Mouse (Mus musculus): ENCODE results near the gene Phf2.

Gene Phf2

DNA sequence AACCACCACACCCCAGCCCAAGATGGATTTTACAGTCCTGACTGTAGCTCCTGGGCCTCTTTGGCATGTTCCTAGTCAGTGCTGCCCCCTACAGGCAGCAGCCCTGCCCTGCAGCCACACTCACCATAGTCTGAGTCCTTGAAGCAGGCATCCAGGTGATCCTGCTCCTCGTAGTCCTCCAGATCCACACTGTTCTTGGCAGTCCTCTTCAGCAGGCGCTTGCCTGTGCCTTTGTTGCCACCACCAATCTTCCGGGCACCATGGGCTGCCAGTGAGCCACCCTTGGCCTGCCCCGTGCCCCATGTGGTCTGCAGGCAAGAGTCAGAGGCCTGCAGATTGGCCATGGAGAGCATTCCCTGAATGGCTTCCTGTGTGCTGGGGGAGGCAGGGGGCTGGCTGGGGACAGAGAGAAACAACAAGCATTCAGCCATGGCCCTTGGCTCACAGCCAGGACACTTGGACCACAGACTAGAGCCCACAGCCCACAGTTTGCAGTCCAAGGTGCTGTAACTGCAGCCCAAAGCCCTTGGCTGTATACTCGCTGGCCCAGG, 63.4 kb downstream of the Phf2 start:
- DNase-seq (ENCODE audit: low read depth, low spot score) = no peak

- DNase-seq (ENCODE audit: low read depth, low spot score) = no peak
Observed at GRCm38 (mm10) chr13:48802181-48802580, 68.7 kb downstream of the Phf2 start.

- DNase-seq (ENCODE audit: low read depth, low spot score) = no peak
Observed at GRCm38 (mm10) chr13:48800850-48801546, 69.9 kb downstream of the Phf2 start.

DNA sequence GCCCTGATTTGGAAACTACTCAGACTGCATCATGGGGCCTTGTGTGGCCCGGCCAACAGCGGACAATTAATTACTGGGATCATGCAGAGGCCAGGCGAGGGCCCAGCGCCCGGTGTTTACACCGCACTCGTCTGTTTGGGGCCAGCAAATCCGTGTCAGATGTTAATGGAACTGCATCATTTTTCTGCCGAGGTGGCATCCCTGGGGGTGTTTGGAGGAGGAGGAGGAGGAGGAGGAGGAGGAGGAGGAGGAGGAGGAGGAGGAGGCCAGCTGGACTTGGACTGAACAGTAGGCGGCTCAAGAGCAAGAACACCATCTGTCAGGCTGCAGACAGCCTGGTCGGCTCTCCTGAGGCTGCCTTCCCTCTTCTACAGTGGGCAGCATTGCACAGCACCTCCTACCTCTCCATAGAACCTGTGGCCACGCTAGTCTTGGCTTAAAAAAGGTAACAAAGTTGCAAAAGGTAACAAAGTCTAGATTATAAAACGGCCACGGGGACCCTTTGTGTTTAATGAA, 72.6 kb downstream of the Phf2 start:
- no peak for DNase-seq (ENCODE audit: low read depth, low spot score)

DNA sequence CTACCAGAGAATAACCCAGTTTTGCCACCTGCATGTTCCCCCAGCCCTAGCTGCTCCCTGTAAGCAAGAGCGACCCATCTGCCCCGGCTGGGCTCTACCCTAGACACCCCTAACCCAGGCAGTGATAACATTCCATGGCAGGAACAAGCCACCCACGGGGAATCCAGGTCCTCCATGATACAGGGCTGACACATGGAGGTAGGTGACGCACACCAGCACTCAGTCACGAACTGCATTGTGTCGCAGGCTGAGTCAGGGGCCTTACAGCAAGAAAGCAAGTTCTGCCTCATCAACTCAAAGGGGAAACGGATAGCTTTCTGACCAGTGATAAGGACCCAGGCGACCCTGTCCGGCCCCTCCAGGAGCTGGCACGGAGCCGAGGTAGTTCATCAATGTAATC, 74.0 kb downstream of the Phf2 start:
- DNase-seq (ENCODE audit: low read depth, low spot score) = no peak

- DNase-seq (ENCODE audit: low read depth, low spot score) = no peak
Observed at GRCm38 (mm10) chr13:48795711-48796110, 75.2 kb downstream of the Phf2 start.

DNA sequence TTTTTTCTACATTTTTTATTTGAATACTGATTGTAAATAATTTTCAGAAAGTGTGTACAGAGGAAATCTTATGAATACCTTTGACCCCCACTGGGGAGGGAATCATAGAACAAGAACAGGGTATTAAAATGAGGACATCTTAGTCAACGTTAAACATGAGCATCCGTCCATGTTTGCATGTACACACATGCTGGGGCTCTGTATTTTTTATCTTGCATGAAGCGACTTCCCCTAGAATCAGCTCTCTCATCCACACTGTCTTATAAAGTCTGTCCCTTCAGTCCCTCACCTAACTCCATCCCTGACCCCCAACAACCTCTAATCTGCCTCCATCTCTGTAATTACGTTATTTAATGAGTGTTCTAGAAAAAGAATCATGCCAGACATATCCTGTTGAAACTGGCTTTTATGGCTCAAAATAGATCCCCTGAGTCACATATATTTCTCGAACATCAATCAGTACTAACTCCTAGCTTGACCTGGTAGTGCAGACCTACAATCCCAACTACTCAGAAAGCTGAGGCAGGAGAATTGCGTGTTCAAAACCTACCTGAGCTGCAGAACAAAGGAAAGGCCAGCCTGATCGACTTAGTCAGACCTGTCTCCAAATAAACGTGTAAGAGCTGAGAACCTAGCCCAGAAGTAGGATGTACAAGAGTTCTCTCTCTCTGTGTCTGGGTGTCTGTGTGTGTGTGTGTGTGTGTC, 86.2 kb downstream of the Phf2 start:
- no peak for DNase-seq (ENCODE audit: low read depth, low spot score)

- no peak for DNase-seq (ENCODE audit: low read depth, low spot score)
Observed at GRCm38 (mm10) chr13:48784151-48784550, 86.8 kb downstream of the Phf2 start.

GRCm38 (mm10) chr13:48782727-48783725, 87.9 kb downstream of the Phf2 start:
- no peak for DNase-seq (ENCODE audit: low read depth, low spot score)

DNA sequence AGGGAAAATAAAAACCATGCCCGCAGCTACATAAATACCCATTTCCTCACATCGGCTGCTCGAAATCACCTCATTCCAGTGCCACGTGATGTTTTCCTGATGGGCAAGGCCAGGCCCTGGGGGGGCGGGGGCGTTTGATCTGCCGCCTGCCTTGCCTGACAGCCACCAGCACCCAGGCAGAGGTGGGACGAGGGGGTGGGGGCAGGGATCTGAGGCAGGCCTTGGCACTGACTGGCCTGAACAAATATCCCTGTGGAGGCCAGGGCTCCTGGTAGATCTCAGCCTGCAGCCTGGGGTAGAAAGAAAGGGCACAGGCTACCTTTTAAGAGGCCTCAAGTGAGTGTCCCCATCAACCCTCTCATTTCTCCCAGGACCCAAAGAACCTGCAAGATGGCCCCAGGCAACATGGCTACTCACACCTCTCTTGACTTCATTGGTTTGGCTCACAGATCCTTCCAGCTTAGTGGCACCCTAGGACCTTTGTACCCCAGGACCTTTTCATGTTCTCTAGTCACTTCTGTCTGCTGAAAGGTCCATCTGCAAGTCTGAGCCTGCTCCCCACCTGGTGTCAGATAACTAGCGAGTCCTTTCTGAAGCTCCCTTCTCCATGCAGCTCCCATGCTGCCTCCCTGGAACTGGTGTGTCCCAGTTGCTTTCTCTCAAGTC, 90.4 kb downstream of the Phf2 start:
- DNase-seq (ENCODE audit: low read depth, low spot score) = no peak

- no peak for DNase-seq (ENCODE audit: low read depth, low spot score)
Observed at GRCm38 (mm10) chr13:48779592-48780344, 91.2 kb downstream of the Phf2 start.

- no peak for DNase-seq (ENCODE audit: low read depth, low spot score)
Observed at GRCm38 (mm10) chr13:48778138-48778537, 92.8 kb downstream of the Phf2 start.

DNA sequence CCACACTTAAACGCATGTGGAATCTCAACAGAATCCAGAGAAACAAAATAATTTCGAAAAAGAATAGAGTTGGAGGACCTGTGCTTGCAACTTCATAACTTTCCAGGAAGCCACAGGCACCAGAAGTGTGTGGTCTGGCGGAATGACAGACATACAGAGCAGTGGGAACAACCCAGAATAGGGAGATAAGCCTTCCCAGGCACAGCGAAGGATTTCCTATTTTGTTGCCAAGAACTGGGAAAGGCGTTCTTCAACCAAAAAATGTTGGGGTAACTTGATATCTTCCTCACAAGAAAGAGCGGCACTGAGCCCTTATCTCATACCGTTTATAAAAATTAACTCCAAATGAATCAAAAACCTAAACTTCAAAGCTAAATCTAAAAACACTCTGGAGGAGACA, 96.4 kb downstream of the Phf2 start:
- no peak for DNase-seq (ENCODE audit: low read depth, low spot score)

GRCm38 (mm10) chr13:48768109-48768508, 102.8 kb downstream of the Phf2 start:
- no peak for DNase-seq (ENCODE audit: low read depth, low spot score)

DNA sequence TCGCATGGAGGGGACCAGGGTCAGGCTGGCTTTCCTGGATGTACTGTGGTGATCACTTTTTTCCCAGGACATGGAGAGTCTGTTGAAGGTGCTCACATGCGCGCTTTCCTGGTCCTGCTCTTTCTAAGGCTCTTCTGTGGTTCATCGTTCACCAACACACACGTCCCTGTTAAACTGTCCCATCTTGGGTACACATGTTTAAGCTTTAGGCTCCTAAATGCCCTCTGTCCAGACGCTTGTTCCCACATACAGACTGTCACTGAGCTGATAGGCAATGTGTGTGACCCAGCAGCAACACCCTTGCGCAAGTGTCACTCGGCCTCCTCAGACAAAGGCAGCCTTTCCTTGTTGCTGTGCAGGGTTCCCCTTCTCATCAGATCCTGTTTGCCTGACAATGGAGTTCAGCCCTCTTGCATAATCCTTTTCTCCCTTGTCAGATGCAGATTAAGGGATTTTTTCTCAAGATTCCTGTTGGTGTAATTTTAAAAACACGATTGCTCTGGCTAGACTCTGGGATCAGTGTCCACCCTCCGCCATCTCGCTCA, 107.1 kb downstream of the Phf2 start:
- no peak for DNase-seq (ENCODE audit: low read depth, low spot score)

DNA sequence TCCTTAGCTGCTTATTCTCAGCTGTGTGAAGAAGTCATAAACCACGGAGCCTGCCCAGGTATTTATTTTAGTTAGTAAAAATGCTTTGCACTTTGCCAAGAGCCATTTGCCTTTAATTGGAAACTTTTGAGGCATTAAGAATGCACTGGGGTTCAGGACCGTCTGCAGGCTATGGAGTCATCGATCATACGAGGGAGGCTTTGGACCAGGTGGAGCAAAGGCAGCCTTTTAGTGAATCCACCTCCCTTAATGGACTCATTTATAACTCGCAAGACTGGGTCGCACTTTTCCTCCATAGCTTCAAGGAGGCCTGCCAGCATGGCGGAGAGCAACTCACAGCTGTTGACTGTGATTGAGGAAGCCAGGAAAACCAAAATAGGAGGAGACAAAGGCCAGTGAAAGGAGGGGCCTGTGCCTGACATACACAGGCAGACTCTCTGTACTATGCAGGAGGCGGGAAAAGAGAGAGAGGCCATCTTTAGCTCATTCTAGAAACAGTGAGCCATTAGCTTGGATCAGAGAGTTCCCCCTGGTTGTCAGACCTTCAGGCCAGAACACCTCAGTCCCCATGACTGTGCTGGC, 110.0 kb downstream of the Phf2 start:
- DNase-seq (ENCODE audit: low read depth, low spot score) = no peak

DNA sequence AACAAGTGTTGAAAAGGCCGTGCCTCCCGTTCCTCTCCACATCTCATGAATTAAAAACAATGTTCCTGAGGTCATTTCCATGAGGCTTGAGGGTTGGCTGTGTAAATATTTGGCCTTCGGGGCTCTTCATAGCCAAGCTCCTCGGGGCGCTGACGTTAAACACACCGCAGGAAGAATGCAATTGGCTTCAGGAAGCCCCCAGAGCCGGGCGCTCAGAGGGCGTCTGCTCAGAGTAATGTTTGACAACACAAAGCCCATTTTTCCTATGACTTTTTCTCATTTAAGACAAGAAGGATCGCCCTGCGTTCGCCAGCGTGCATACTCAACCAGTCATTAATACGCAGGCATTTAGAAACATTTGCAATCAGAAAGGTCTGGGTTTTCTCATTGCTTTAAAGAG, 114.2 kb downstream of the Phf2 start:
- DNase-seq (ENCODE audit: low read depth, low spot score) = no peak

All from retina, adult 2 months (tissue).